Mouse (Mus musculus): ENCODE data around the gene Psme2b.
"Not testable (repeated sequence)": the region's sequence is repeated elsewhere in the genome, so short reads cannot be mapped to it uniquely, and the experiment has no call there.

GRCm38 (mm10) chr11:48933923-48934322 is 12.1 kb downstream of the Psme2b start:
- TF ChIP-seq ETS1, CHD1 (IDR thresholded peaks at IDR 0.05; ENCODE audit: low read depth, low read length): not testable (repeated sequence)

All from MEL (cell line).